In the genomic region with DNA sequence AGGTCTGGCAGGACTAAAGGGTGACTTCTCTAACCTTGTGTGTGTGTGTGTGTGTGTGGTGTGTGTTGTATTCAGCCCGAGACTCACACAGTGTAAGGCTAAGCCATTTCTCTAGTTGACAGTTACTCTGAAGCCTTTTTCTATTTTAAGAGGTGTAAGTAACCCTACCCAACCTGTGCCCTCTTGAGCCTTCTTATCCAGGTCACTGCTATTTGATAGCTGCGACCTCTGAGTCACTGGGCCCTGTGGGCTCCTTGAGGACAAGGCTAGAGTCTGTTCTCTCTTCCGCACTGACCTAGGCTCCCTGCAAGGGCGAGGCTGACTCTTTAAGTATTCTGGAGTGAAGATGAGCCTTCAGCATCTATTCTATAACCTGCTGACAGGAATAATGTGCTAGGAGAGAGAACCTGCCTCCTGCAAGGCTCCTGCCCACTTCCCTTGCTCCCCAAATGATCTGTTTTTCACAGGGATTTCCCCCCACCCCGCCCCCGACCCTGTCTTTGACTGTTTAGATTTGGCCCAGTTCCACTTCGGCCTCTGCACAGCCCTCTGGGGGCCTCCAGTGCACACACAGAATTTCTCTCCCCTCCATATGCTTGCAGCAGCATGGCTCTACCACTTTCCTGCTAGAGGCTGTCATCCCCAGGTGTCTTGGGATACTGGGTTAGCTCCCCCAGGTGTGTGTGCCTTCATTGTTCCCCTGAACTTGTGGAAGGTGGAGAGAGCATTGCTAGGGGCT, we compare ENCODE assay signal across 9 mouse cellular contexts. TPM values are rescaled to one million over a fixed set of nuclear protein-coding genes. Genes with fewer than 3 reads are reported as not detected.
DNase-seq lines count a peak whose midpoint lies in the region; ATAC-seq and TF ChIP-seq lines count a peak whose summit lies in the region.
"Had no signal": no experiment of that assay in that cellular context is flagged by ENCODE, and none has a peak within 500 bp of the region (broad histone marks: within the 10 kb centered on the region; RNA-seq: fewer than 3 reads in every experiment).

No protein-coding gene starts in this region.

- DNase-seq in heart, adult 2 months: no peak
- no peak for DNase-seq in heart, postnatal 4 days
- DNase-seq in lung, embryonic 14.5 days: peak; percentile 24
- no peak for DNase-seq in lung, postnatal 36 days
- DNase-seq in right cerebral cortex, postnatal 36 days (ENCODE audit: low spot score in 2 of 2): no peak
- no peak for DNase-seq in ovary, adult 18-20 months (ENCODE audit: low spot score)

- 0 out of 2 replicates have a peak, but pooled peaks have one; percentile 26 for ATAC-seq in lung, embryonic 14.5 days (ENCODE audit: insufficient read depth)
- ATAC-seq in heart, embryonic 16.5 days (replicated peaks; ENCODE audit: extremely low read depth, insufficient read depth, low FRiP score): peak; percentile 51; the same call in 1 of the 2 replicates
- no peak for ATAC-seq in neural tube, embryonic 15.5 days (ENCODE audit: low FRiP score)

- peak overlapping the region; percentile 61 for H3K9ac ChIP-seq in heart, adult 2 months (ENCODE audit: low read depth, low read length)
- H3K9ac ChIP-seq in lung, embryonic 14.5 days: peak overlapping the region; percentile 29
- peak overlapping the region; percentile 52 for H3K9ac ChIP-seq in heart, embryonic 16.5 days (ENCODE audit: low read length)
- H3K9ac ChIP-seq in neural tube, embryonic 15.5 days (replicated peaks): no peak overlapping the region

- no peak overlapping the region for H3K4me2 ChIP-seq in lung, embryonic 14.5 days
- H3K4me2 ChIP-seq in heart, embryonic 16.5 days (ENCODE audit: low read depth, low read length): peak overlapping the region; percentile 28
- H3K4me2 ChIP-seq in neural tube, embryonic 15.5 days: no peak overlapping the region
- H3K4me2 ChIP-seq: midbrain, embryonic 11.5 days had no signal

- no peaks in the 10 kb centered on the region for H3K9me3 ChIP-seq in lung, embryonic 14.5 days (ENCODE audit: low read depth, low read length)
- H3K9me3 ChIP-seq in heart, embryonic 16.5 days (replicated peaks; ENCODE audit: control insufficient read depth, low read length): no peaks in the 10 kb centered on the region
- no peaks in the 10 kb centered on the region for H3K9me3 ChIP-seq in neural tube, embryonic 15.5 days (replicated peaks)

- intact Hi-C loops in heart, adult 2 months (cut with DNase I): no loop called here

- H3K27me3 ChIP-seq in heart, adult 2 months (ENCODE audit: control insufficient read depth, insufficient read depth, low read length): no peaks in the 10 kb centered on the region
- no peaks in the 10 kb centered on the region for H3K27me3 ChIP-seq in lung, embryonic 14.5 days (ENCODE audit: insufficient read depth, low read length)
- H3K27me3 ChIP-seq in heart, embryonic 16.5 days (ENCODE audit: control insufficient read depth, insufficient read depth, low read length): no peaks in the 10 kb centered on the region
- no peaks in the 10 kb centered on the region for H3K27me3 ChIP-seq in neural tube, embryonic 15.5 days (replicated peaks)

- TF ChIP-seq CTCF in heart, adult 2 months (IDR thresholded peaks at IDR 0.05): no peak
- no peak for TF ChIP-seq CTCF in lung, embryonic 14.5 days (IDR thresholded peaks at IDR 0.05; ENCODE audit: low read depth)

- H3K79me2 ChIP-seq in heart, adult 2 months (replicated peaks; ENCODE audit: control insufficient read depth, insufficient read depth, low read length): peaks cover 11% of the 10 kb centered on the region

- TF ChIP-seq EP300 in heart, adult 2 months (IDR thresholded peaks at IDR 0.05; ENCODE audit: insufficient read depth, low read depth, low read length): no peak

- H3K27ac ChIP-seq in heart, adult 2 months: peak overlapping the region; percentile 92
- H3K27ac ChIP-seq in lung, embryonic 14.5 days (ENCODE audit: low read depth): peak overlapping the region; percentile 46; the same call in 1 of the 2 replicates
- H3K27ac ChIP-seq in heart, embryonic 16.5 days (ENCODE audit: low read length): peak overlapping the region; percentile 72
- peak overlapping the region; percentile 28 for H3K27ac ChIP-seq in neural tube, embryonic 15.5 days (replicated peaks)

- 33% methylated on average over 7 of the region's 7 CpGs for WGBS in heart, adult 2 months
- 27% methylated on average over 7 of the region's 7 CpGs for WGBS in lung, embryonic 14.5 days
- WGBS in heart, embryonic 16.5 days: 18% methylated on average over 7 of the region's 7 CpGs
- 64% methylated on average over 7 of the region's 7 CpGs for WGBS in neural tube, embryonic 15.5 days

- peaks cover 4% of the 10 kb centered on the region; the same call in 1 of the 2 replicates for H3K36me3 ChIP-seq in heart, adult 2 months (ENCODE audit: control insufficient read depth, insufficient read depth, low read length)
- H3K36me3 ChIP-seq in lung, embryonic 14.5 days (ENCODE audit: insufficient read depth): no peaks in the 10 kb centered on the region
- 0 out of 2 replicates have a peak, but pooled peaks cover 3% of the 10 kb centered on the region for H3K36me3 ChIP-seq in heart, embryonic 16.5 days (ENCODE audit: control insufficient read depth, insufficient read depth)
- 0 out of 2 replicates have a peak, but pooled peaks cover 3% of the 10 kb centered on the region for H3K36me3 ChIP-seq in neural tube, embryonic 15.5 days

- H3K4me3 ChIP-seq in heart, adult 2 months: no peak overlapping the region
- H3K4me3 ChIP-seq in lung, embryonic 14.5 days (ENCODE audit: low read depth, low read length): no peak overlapping the region
- H3K4me3 ChIP-seq in heart, embryonic 16.5 days (ENCODE audit: low read length): no peak overlapping the region
- H3K4me3 ChIP-seq in neural tube, embryonic 15.5 days (replicated peaks): no peak overlapping the region

- H3K4me1 ChIP-seq in heart, adult 2 months (ENCODE audit: control insufficient read depth, insufficient read depth, low read length): peaks cover 22% of the 10 kb centered on the region
- H3K4me1 ChIP-seq in lung, embryonic 14.5 days (ENCODE audit: insufficient read depth): no peaks in the 10 kb centered on the region; the same call in none of the 2 replicates
- H3K4me1 ChIP-seq in heart, embryonic 16.5 days (ENCODE audit: control insufficient read depth, insufficient read depth, low read length): peaks cover 18% of the 10 kb centered on the region
- H3K4me1 ChIP-seq in neural tube, embryonic 15.5 days: peaks cover 10% of the 10 kb centered on the region

- no peak for TF ChIP-seq POLR2A in heart, adult 2 months (IDR thresholded peaks at IDR 0.05; ENCODE audit: insufficient read depth, low read depth, low read length)

RNA-seq across cellular contexts. Expression of a gene that starts 9.1 kb away (rescaled TPM):
- total RNA-seq in heart, adult 2 months (2021): 100 to 1,000 TPM; 774 to 911 TPM
- polyA plus RNA-seq in heart, adult 2 months (2012; rRNA removed): 330 and 577 TPM in 2 replicates
- 100 to 1,000 TPM; 639 to 652 TPM for total RNA-seq in heart, postnatal 4 days (2021)
- polyA plus RNA-seq in lung, embryonic 14.5 days (2014; fragmentation: Nextera tagmentation; extraction: Ambion mirVana): 15.7 and 16.1 TPM in 2 replicates
- polyA plus RNA-seq in heart, embryonic 16.5 days (2015; fragmentation: Nextera tagmentation; extraction: Ambion mirVana): 88.1 and 94.7 TPM in 2 replicates
- 17.0 and 17.2 TPM in 2 replicates for polyA plus RNA-seq in neural tube, embryonic 15.5 days (2015; fragmentation: Nextera tagmentation; extraction: Ambion mirVana)

Comparison
In these comparisons a context has a peak if more than half of its experiments do, and no peak if none do; other contexts are left out.
1. H3K27ac ChIP-seq: peak in every context shown above with its lines; median percentile 92 in heart, adult 2 months; 72 in heart, embryonic 16.5 days; 46 in lung, embryonic 14.5 days; 28 in neural tube, embryonic 15.5 days.